Mouse (Mus musculus) 3T3-L1 (cell line): ENCODE measurements at regions not wholly inside any gene's neighbourhood (a gene's known extent, or its start where the extent isn't known, plus 50 kb on each side); places are given as distances from the start of the nearest gene placed in this dataset.

Source experiments
- DNase-seq: peaks from one replicate; pipeline ENCODE4 v3.0.0-alpha.2; 2015; ENCODE audit warnings: low read depth, low spot score

- DNase-seq: no peak
Observed at GRCm38 (mm10) chr15:46592868-46593267, 6458.7 kb downstream of the 9330182O14Rik start.

- DNase-seq: peak; percentile 10
Observed at GRCm38 (mm10) chr15:46598328-46598727, 6464.2 kb downstream of the 9330182O14Rik start.

GRCm38 (mm10) chr15:46623431-46624029 lies 6489.4 kb downstream of the 9330182O14Rik start:
- no peak for DNase-seq

GRCm38 (mm10) chr15:46625001-46625632 lies 6491.0 kb downstream of the 9330182O14Rik start:
- no peak for DNase-seq
